Mouse (Mus musculus): ENCODE data around the gene Zc3h12b. TPM values are rescaled to one million over a fixed set of nuclear protein-coding genes. Genes with fewer than 3 reads are reported as not detected.
A peak's percentile ranks its signal among the peaks of the same experiment; 100 is the strongest.
"Not testable (repeated sequence)": the region's sequence is repeated elsewhere in the genome, so short reads cannot be mapped to it uniquely, and the experiment has no call there.

Gene Zc3h12b
- total and polyA plus RNA-seq, 2 experiments, result 0.11 to 0.28 TPM

- H3K27me3 ChIP-seq (ENCODE audit: control insufficient read depth, insufficient read depth, low read length), result no peaks in the 10 kb centered on the region
- DNase-seq (ENCODE audit: extremely low read depth, low read depth, low spot score), result no peak
- peaks cover 36% of the 10 kb centered on the region for H3K36me3 ChIP-seq (ENCODE audit: control insufficient read depth, insufficient read depth, low read length)
- no peak overlapping the region for H3K27ac ChIP-seq (replicated peaks; ENCODE audit: insufficient read depth, low read depth, low read length)
- no peaks in the 10 kb centered on the region for H3K79me2 ChIP-seq (ENCODE audit: control insufficient read depth, insufficient read depth, low read length)
- TF ChIP-seq CTCF (IDR thresholded peaks at IDR 0.05; ENCODE audit: low read depth, low read length) (no peak), POLR2A (IDR thresholded peaks at IDR 0.05; ENCODE audit: extremely low read depth, insufficient read depth, low read length) (no peak)
- WGBS, result 96% methylated on average over 4 of the region's 4 CpGs
- no peak overlapping the region for H3K9ac ChIP-seq (ENCODE audit: low read depth, low read length)
- no peak overlapping the region for H3K4me3 ChIP-seq (ENCODE audit: insufficient read depth, low read depth, low read length)
- no peaks in the 10 kb centered on the region for H3K4me1 ChIP-seq (ENCODE audit: control insufficient read depth, insufficient read depth, low read length)
Observed at GRCm38 (mm10) chrX:95948135-95948534, 236.7 kb downstream of the Zc3h12b start.

- peak; percentile 21 for DNase-seq (ENCODE audit: extremely low read depth, low read depth, low spot score)
Observed at GRCm38 (mm10) chrX:95950776-95951175, 239.3 kb downstream of the Zc3h12b start.

GRCm38 (mm10) chrX:95956497-95957293 lies 245.2 kb downstream of the Zc3h12b start, which contains the start of gene Las1l:
TSS of gene Las1l (minus strand) at chrX:95956962.
- Histone ChIP-seq H3K79me2 (ENCODE audit: control insufficient read depth, insufficient read depth, low read length) (no peaks in the 10 kb centered on the region), H3K27ac (replicated peaks; ENCODE audit: insufficient read depth, low read depth, low read length) (no peak within 1 kb of the TSS; the same call in 1 of the 2 replicates), H3K9ac (ENCODE audit: low read depth, low read length) (peak within 1 kb of the TSS; percentile 78), H3K4me1 (ENCODE audit: control insufficient read depth, insufficient read depth, low read length) (peaks cover 2% of the 10 kb centered on the region), H3K27me3 (ENCODE audit: control insufficient read depth, insufficient read depth, low read length) (no peaks in the 10 kb centered on the region), H3K36me3 (ENCODE audit: control insufficient read depth, insufficient read depth, low read length) (peaks cover 8% of the 10 kb centered on the region; the same call in 1 of the 2 replicates), H3K4me3 (ENCODE audit: insufficient read depth, low read depth, low read length) (peak within 1 kb of the TSS; percentile 84)
- WGBS, result 0% methylated on average over 42 of the region's 42 CpGs
- TF ChIP-seq CTCF (IDR thresholded peaks at IDR 0.05; ENCODE audit: low read depth, low read length) (no peak), POLR2A (IDR thresholded peaks at IDR 0.05; ENCODE audit: extremely low read depth, insufficient read depth, low read length) (peak; percentile 92)
- peak; percentile 92 for DNase-seq (ENCODE audit: extremely low read depth, low read depth, low spot score)

More at GRCm38 (mm10) chrX:95950776-95951175, 239.3 kb downstream of the Zc3h12b start:
- TF ChIP-seq POLR2A (IDR thresholded peaks at IDR 0.05; ENCODE audit: extremely low read depth, insufficient read depth, low read length) (no peak), CTCF (IDR thresholded peaks at IDR 0.05; ENCODE audit: low read depth, low read length) (0 out of 2 replicates have a peak, but pooled peaks have one; percentile 11)
- Histone ChIP-seq H3K36me3 (ENCODE audit: control insufficient read depth, insufficient read depth, low read length) (peaks cover 31% of the 10 kb centered on the region), H3K79me2 (ENCODE audit: control insufficient read depth, insufficient read depth, low read length) (no peaks in the 10 kb centered on the region), H3K4me1 (ENCODE audit: control insufficient read depth, insufficient read depth, low read length) (peaks cover 2% of the 10 kb centered on the region), H3K27me3 (ENCODE audit: control insufficient read depth, insufficient read depth, low read length) (no peaks in the 10 kb centered on the region), H3K4me3 (ENCODE audit: insufficient read depth, low read depth, low read length) (no peak overlapping the region), H3K9ac (ENCODE audit: low read depth, low read length) (no peak overlapping the region), H3K27ac (replicated peaks; ENCODE audit: insufficient read depth, low read depth, low read length) (no peak overlapping the region)
- WGBS, result 39% methylated on average over 3 of the region's 3 CpGs

DNA sequence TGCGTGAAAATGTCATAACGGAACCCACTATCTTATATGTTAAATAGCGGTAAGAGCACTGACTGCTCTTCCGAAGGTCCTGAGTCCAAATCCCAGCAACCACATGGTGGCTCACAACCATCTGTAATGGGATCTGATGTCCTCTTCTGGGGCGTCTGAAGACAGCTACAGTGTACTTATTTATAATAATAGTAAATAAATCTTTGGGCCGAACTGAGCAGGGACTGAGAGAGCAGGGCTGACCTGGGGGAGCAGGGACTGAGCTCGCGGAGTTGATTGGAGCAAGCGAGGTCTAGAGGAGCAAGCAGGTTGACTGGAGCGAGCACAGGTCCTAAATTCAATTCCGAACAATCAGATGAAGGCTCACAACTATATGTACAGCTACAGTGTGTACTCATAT lies 246.0 kb downstream of the Zc3h12b start:
- not testable (repeated sequence) for H3K9ac ChIP-seq (ENCODE audit: low read depth, low read length); H3K4me1 ChIP-seq (ENCODE audit: control insufficient read depth, insufficient read depth, low read length); H3K79me2 ChIP-seq (ENCODE audit: control insufficient read depth, insufficient read depth, low read length); H3K4me3 ChIP-seq (ENCODE audit: insufficient read depth, low read depth, low read length); H3K36me3 ChIP-seq (ENCODE audit: control insufficient read depth, insufficient read depth, low read length); H3K27ac ChIP-seq (replicated peaks; ENCODE audit: insufficient read depth, low read depth, low read length); H3K27me3 ChIP-seq (ENCODE audit: control insufficient read depth, insufficient read depth, low read length); DNase-seq (ENCODE audit: extremely low read depth, low read depth, low spot score)
- 19% methylated on average over 11 of the region's 11 CpGs for WGBS

DNA sequence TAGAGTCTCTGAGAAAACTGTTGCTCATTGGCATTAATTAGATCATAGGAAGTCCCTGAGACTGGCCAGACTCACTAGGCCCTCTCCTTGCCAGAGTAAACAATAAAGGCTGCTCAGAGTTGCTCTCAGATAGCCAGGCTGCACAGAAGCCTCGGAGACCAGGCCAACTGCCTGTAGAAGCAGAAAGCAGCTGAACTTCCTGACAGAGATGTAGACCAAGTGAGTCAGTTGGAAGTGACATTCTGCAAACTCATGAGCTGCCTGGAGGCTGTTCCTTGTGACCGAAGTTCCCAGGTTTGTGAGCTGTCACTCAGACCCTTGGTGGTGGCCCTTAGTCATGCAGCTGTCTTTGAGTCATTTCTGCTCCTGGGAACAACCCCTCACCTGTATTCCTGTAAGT lies 251.9 kb downstream of the Zc3h12b start:
- peak; percentile 2 for DNase-seq (ENCODE audit: extremely low read depth, low read depth, low spot score)
- no peaks in the 10 kb centered on the region for H3K79me2 ChIP-seq (ENCODE audit: control insufficient read depth, insufficient read depth, low read length)
- 31% methylated on average over 2 of the region's 2 CpGs for WGBS
- H3K9ac ChIP-seq (ENCODE audit: low read depth, low read length), result no peak overlapping the region
- H3K4me1 ChIP-seq (ENCODE audit: control insufficient read depth, insufficient read depth, low read length), result no peaks in the 10 kb centered on the region
- no peak for TF ChIP-seq CTCF (IDR thresholded peaks at IDR 0.05; ENCODE audit: low read depth, low read length)
- TF ChIP-seq POLR2A (IDR thresholded peaks at IDR 0.05; ENCODE audit: extremely low read depth, insufficient read depth, low read length), result no peak
- H3K36me3 ChIP-seq (ENCODE audit: control insufficient read depth, insufficient read depth, low read length), result no peaks in the 10 kb centered on the region
- no peak overlapping the region for H3K27ac ChIP-seq (replicated peaks; ENCODE audit: insufficient read depth, low read depth, low read length)
- H3K4me3 ChIP-seq (ENCODE audit: insufficient read depth, low read depth, low read length), result no peak overlapping the region
- H3K27me3 ChIP-seq (ENCODE audit: control insufficient read depth, insufficient read depth, low read length), result no peaks in the 10 kb centered on the region

DNA sequence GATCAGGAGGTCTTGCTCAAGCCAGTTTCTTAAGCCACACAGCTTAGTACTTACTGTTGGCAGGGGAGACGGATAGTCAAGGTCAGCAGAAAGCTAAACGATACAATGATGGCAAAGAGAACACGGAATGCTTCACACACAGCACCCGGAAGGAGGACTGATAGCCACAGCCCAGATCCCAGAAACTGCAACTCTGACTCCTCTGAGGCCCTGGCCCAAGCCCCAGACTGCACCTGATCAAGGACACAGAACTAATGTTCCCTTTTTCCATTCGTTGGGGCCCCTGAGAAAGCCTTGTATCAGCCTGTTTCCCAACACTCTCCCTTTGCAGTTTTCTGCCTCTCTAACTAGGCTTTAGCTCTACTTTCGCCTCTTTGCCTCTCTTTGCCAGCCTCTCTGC lies 253.6 kb downstream of the Zc3h12b start:
- no peak overlapping the region for H3K4me3 ChIP-seq (ENCODE audit: insufficient read depth, low read depth, low read length)
- no peaks in the 10 kb centered on the region for H3K27me3 ChIP-seq (ENCODE audit: control insufficient read depth, insufficient read depth, low read length)
- WGBS, result 72% methylated on average over 6 of the region's 6 CpGs
- H3K36me3 ChIP-seq (ENCODE audit: control insufficient read depth, insufficient read depth, low read length), result no peaks in the 10 kb centered on the region
- no peak for DNase-seq (ENCODE audit: extremely low read depth, low read depth, low spot score)
- TF ChIP-seq CTCF (IDR thresholded peaks at IDR 0.05; ENCODE audit: low read depth, low read length), result no peak
- no peak for TF ChIP-seq POLR2A (IDR thresholded peaks at IDR 0.05; ENCODE audit: extremely low read depth, insufficient read depth, low read length)
- no peaks in the 10 kb centered on the region for H3K79me2 ChIP-seq (ENCODE audit: control insufficient read depth, insufficient read depth, low read length)
- no peak overlapping the region for H3K9ac ChIP-seq (ENCODE audit: low read depth, low read length)
- no peaks in the 10 kb centered on the region for H3K4me1 ChIP-seq (ENCODE audit: control insufficient read depth, insufficient read depth, low read length)
- H3K27ac ChIP-seq (replicated peaks; ENCODE audit: insufficient read depth, low read depth, low read length), result no peak overlapping the region

Data from liver, adult 2 months (tissue).